Mouse (Mus musculus): ENCODE data around the gene Sirt5. TPM values are rescaled to one million over a fixed set of nuclear protein-coding genes. Genes with fewer than 3 reads are reported as not detected.
A peak's percentile ranks its signal among the peaks of the same experiment; 100 is the strongest.

Sirt5 gene
- polyA plus RNA-seq, 1 experiment from 2014 or later = 16.8 TPM

- 65% methylated on average over 6 of the region's 6 CpGs for WGBS
- H3K4me2 ChIP-seq (ENCODE audit: low read length) = no peak overlapping the region
- no peaks in the 10 kb centered on the region for H3K36me3 ChIP-seq (ENCODE audit: control insufficient read depth, insufficient read depth, low read length)
These were observed 4.8 kb upstream of the Sirt5 start for GRCm38 (mm10) chr13:43360534-43360933.

GRCm38 (mm10) chr13:43362353-43362752, 2.9 kb upstream of the Sirt5 start:
- Histone ChIP-seq H3K4me3 (ENCODE audit: low read depth, low read length) (no peak overlapping the region), H3K9me3 (ENCODE audit: control insufficient read depth, low read length) (no peaks in the 10 kb centered on the region), H3K9ac (ENCODE audit: low read length) (no peak overlapping the region), H3K36me3 (ENCODE audit: control insufficient read depth, insufficient read depth, low read length) (no peaks in the 10 kb centered on the region), H3K4me1 (replicated peaks; ENCODE audit: control insufficient read depth, insufficient read depth, low read length) (0 out of 2 replicates have a peak, but pooled peaks cover 5% of the 10 kb centered on the region), H3K27me3 (replicated peaks; ENCODE audit: control insufficient read depth, insufficient read depth, low read length) (no peaks in the 10 kb centered on the region), H3K27ac (ENCODE audit: low read depth) (no peak overlapping the region), H3K4me2 (ENCODE audit: low read length) (no peak overlapping the region)
- ATAC-seq (replicated peaks; ENCODE audit: low FRiP score, low TSS enrichment, low read depth) (no peak), DNase-seq (ENCODE audit: low spot score) (no peak)
- 75% methylated on average over 9 of the region's 9 CpGs for WGBS

More at GRCm38 (mm10) chr13:43360534-43360933, 4.8 kb upstream of the Sirt5 start:
- Histone ChIP-seq H3K27me3 (replicated peaks; ENCODE audit: control insufficient read depth, insufficient read depth, low read length) (no peaks in the 10 kb centered on the region), H3K9ac (ENCODE audit: low read length) (no peak overlapping the region), H3K27ac (ENCODE audit: low read depth) (no peak overlapping the region), H3K4me3 (ENCODE audit: low read depth, low read length) (no peak overlapping the region), H3K4me1 (replicated peaks; ENCODE audit: control insufficient read depth, insufficient read depth, low read length) (0 out of 2 replicates have a peak, but pooled peaks cover under 1% of the 10 kb centered on the region), H3K9me3 (ENCODE audit: control insufficient read depth, low read length) (no peaks in the 10 kb centered on the region)
- ATAC-seq (replicated peaks; ENCODE audit: low FRiP score, low TSS enrichment, low read depth) = no peak
- DNase-seq (ENCODE audit: low spot score) = no peak

GRCm38 (mm10) chr13:43365825-43366184, 509 bp downstream of the Sirt5 start:
- Histone ChIP-seq H3K4me2 (ENCODE audit: low read length) (peak overlapping the region; percentile 90), H3K9me3 (ENCODE audit: control insufficient read depth, low read length) (no peaks in the 10 kb centered on the region), H3K9ac (ENCODE audit: low read length) (peak overlapping the region; percentile 68), H3K36me3 (ENCODE audit: control insufficient read depth, insufficient read depth, low read length) (0 out of 2 replicates have a peak, but pooled peaks cover 2% of the 10 kb centered on the region), H3K4me1 (replicated peaks; ENCODE audit: control insufficient read depth, insufficient read depth, low read length) (0 out of 2 replicates have a peak, but pooled peaks cover 5% of the 10 kb centered on the region), H3K27me3 (replicated peaks; ENCODE audit: control insufficient read depth, insufficient read depth, low read length) (no peaks in the 10 kb centered on the region), H3K4me3 (ENCODE audit: low read depth, low read length) (peak overlapping the region; percentile 55), H3K27ac (ENCODE audit: low read depth) (peak overlapping the region; percentile 54)
- 4% methylated on average over 11 of the region's 11 CpGs for WGBS
- peak; percentile 44; the same call in 1 of the 2 replicates for ATAC-seq (replicated peaks; ENCODE audit: low FRiP score, low TSS enrichment, low read depth)
- DNase-seq (ENCODE audit: low spot score) = peak; percentile 62

- Histone ChIP-seq H3K4me2 (ENCODE audit: low read length) (no peak overlapping the region), H3K9me3 (ENCODE audit: control insufficient read depth, low read length) (no peaks in the 10 kb centered on the region), H3K27ac (ENCODE audit: low read depth) (no peak overlapping the region), H3K4me1 (replicated peaks; ENCODE audit: control insufficient read depth, insufficient read depth, low read length) (0 out of 2 replicates have a peak, but pooled peaks cover 5% of the 10 kb centered on the region), H3K9ac (ENCODE audit: low read length) (no peak overlapping the region), H3K4me3 (ENCODE audit: low read depth, low read length) (no peak overlapping the region), H3K27me3 (replicated peaks; ENCODE audit: control insufficient read depth, insufficient read depth, low read length) (no peaks in the 10 kb centered on the region), H3K36me3 (ENCODE audit: control insufficient read depth, insufficient read depth, low read length) (peaks cover 25% of the 10 kb centered on the region; the same call in 1 of the 2 replicates)
- ATAC-seq (replicated peaks; ENCODE audit: low FRiP score, low TSS enrichment, low read depth) = no peak
- no peak for DNase-seq (ENCODE audit: low spot score)
- 49% methylated on average over 6 of the region's 6 CpGs for WGBS
These were observed 4.8 kb downstream of the Sirt5 start for GRCm38 (mm10) chr13:43370063-43370462.

GRCm38 (mm10) chr13:43372892-43373291, 7.6 kb downstream of the Sirt5 start:
- WGBS = 88% methylated on average over 1 of the region's 1 CpGs
- DNase-seq (ENCODE audit: low spot score) (no peak), ATAC-seq (replicated peaks; ENCODE audit: low FRiP score, low TSS enrichment, low read depth) (no peak)
- Histone ChIP-seq H3K4me1 (replicated peaks; ENCODE audit: control insufficient read depth, insufficient read depth, low read length) (no peaks in the 10 kb centered on the region), H3K27me3 (replicated peaks; ENCODE audit: control insufficient read depth, insufficient read depth, low read length) (no peaks in the 10 kb centered on the region), H3K27ac (ENCODE audit: low read depth) (no peak overlapping the region), H3K9ac (ENCODE audit: low read length) (no peak overlapping the region), H3K4me3 (ENCODE audit: low read depth, low read length) (no peak overlapping the region), H3K4me2 (ENCODE audit: low read length) (no peak overlapping the region), H3K36me3 (ENCODE audit: control insufficient read depth, insufficient read depth, low read length) (peaks cover 38% of the 10 kb centered on the region), H3K9me3 (ENCODE audit: control insufficient read depth, low read length) (no peaks in the 10 kb centered on the region)

GRCm38 (mm10) chr13:43374205-43374604, 8.9 kb downstream of the Sirt5 start:
- Histone ChIP-seq H3K9me3 (ENCODE audit: control insufficient read depth, low read length) (no peaks in the 10 kb centered on the region), H3K4me3 (ENCODE audit: low read depth, low read length) (no peak overlapping the region), H3K4me2 (ENCODE audit: low read length) (no peak overlapping the region), H3K9ac (ENCODE audit: low read length) (no peak overlapping the region), H3K36me3 (ENCODE audit: control insufficient read depth, insufficient read depth, low read length) (peaks cover 38% of the 10 kb centered on the region), H3K4me1 (replicated peaks; ENCODE audit: control insufficient read depth, insufficient read depth, low read length) (no peaks in the 10 kb centered on the region), H3K27me3 (replicated peaks; ENCODE audit: control insufficient read depth, insufficient read depth, low read length) (no peaks in the 10 kb centered on the region), H3K27ac (ENCODE audit: low read depth) (no peak overlapping the region)
- no peak for DNase-seq (ENCODE audit: low spot score)
- WGBS = 82% methylated on average over 10 of the region's 10 CpGs
- no peak for ATAC-seq (replicated peaks; ENCODE audit: low FRiP score, low TSS enrichment, low read depth)

GRCm38 (mm10) chr13:43374918-43375432, 9.7 kb downstream of the Sirt5 start:
- Histone ChIP-seq H3K27me3 (replicated peaks; ENCODE audit: control insufficient read depth, insufficient read depth, low read length) (no peaks in the 10 kb centered on the region), H3K4me3 (ENCODE audit: low read depth, low read length) (no peak overlapping the region), H3K27ac (ENCODE audit: low read depth) (no peak overlapping the region), H3K36me3 (ENCODE audit: control insufficient read depth, insufficient read depth, low read length) (peaks cover 38% of the 10 kb centered on the region), H3K9me3 (ENCODE audit: control insufficient read depth, low read length) (no peaks in the 10 kb centered on the region), H3K9ac (ENCODE audit: low read length) (no peak overlapping the region), H3K4me1 (replicated peaks; ENCODE audit: control insufficient read depth, insufficient read depth, low read length) (no peaks in the 10 kb centered on the region), H3K4me2 (ENCODE audit: low read length) (no peak overlapping the region)
- WGBS = 61% methylated on average over 2 of the region's 2 CpGs
- no peak for ATAC-seq (replicated peaks; ENCODE audit: low FRiP score, low TSS enrichment, low read depth)
- DNase-seq (ENCODE audit: low spot score) = no peak

GRCm38 (mm10) chr13:43379989-43380388, 14.7 kb downstream of the Sirt5 start:
- DNase-seq (ENCODE audit: low spot score) = no peak
- Histone ChIP-seq H3K4me3 (ENCODE audit: low read depth, low read length) (no peak overlapping the region), H3K27ac (ENCODE audit: low read depth) (no peak overlapping the region)

GRCm38 (mm10) chr13:43385321-43385720, 20.0 kb downstream of the Sirt5 start:
- Histone ChIP-seq H3K4me1 (replicated peaks; ENCODE audit: control insufficient read depth, insufficient read depth, low read length) (no peaks in the 10 kb centered on the region), H3K27me3 (replicated peaks; ENCODE audit: control insufficient read depth, insufficient read depth, low read length) (no peaks in the 10 kb centered on the region), H3K9ac (ENCODE audit: low read length) (no peak overlapping the region), H3K4me2 (ENCODE audit: low read length) (no peak overlapping the region), H3K9me3 (ENCODE audit: control insufficient read depth, low read length) (no peaks in the 10 kb centered on the region), H3K27ac (ENCODE audit: low read depth) (no peak overlapping the region), H3K36me3 (ENCODE audit: control insufficient read depth, insufficient read depth, low read length) (no peaks in the 10 kb centered on the region), H3K4me3 (ENCODE audit: low read depth, low read length) (no peak overlapping the region)
- ATAC-seq (replicated peaks; ENCODE audit: low FRiP score, low TSS enrichment, low read depth) = no peak
- WGBS = 95% methylated on average over 10 of the region's 10 CpGs
- no peak for DNase-seq (ENCODE audit: low spot score)

More at GRCm38 (mm10) chr13:43379989-43380388, 14.7 kb downstream of the Sirt5 start:
- no peak overlapping the region for H3K4me2 ChIP-seq (ENCODE audit: low read length)
- no peaks in the 10 kb centered on the region for H3K9me3 ChIP-seq (ENCODE audit: control insufficient read depth, low read length)
- peaks cover 13% of the 10 kb centered on the region for H3K36me3 ChIP-seq (ENCODE audit: control insufficient read depth, insufficient read depth, low read length)
- no peak overlapping the region for H3K9ac ChIP-seq (ENCODE audit: low read length)
- WGBS = 73% methylated on average over 3 of the region's 3 CpGs
- ATAC-seq (replicated peaks; ENCODE audit: low FRiP score, low TSS enrichment, low read depth) = no peak
- no peaks in the 10 kb centered on the region for H3K27me3 ChIP-seq (replicated peaks; ENCODE audit: control insufficient read depth, insufficient read depth, low read length)
- no peaks in the 10 kb centered on the region for H3K4me1 ChIP-seq (replicated peaks; ENCODE audit: control insufficient read depth, insufficient read depth, low read length)

All from intestine, embryonic 14.5 days (tissue).